Mouse (Mus musculus) E14TG2a.4 (cell line): ENCODE data around the gene Utrn.

Source experiments
- H3K27me3 ChIP-seq: 2 replicates; pipeline ENCODE4 v1.6.1; 2014; ENCODE audit warnings: low read length, control low read depth; ENCODE audit not compliant: insufficient read depth
- H3K36me3 ChIP-seq: 2 replicates; pipeline ENCODE4 v1.6.1; 2014; ENCODE audit warnings: low read length, control low read depth; ENCODE audit not compliant: insufficient read depth
- H3K4me1 ChIP-seq: replicated peaks from 2 replicates; pipeline ENCODE4 v1.6.1; 2014; ENCODE audit warnings: low read depth, low read length, control low read depth
- H3K4me3 ChIP-seq: replicated peaks from 2 replicates; pipeline ENCODE4 v1.5.1; 2014; ENCODE audit warnings: mild to moderate bottlenecking, low read length
- H3K9me3 ChIP-seq: 2 replicates; pipeline ENCODE4 v1.6.1; 2014; ENCODE audit warnings: low read length, control low read depth
- CTCF ChIP-seq: conservative IDR thresholded peaks from 2 replicates; pipeline ENCODE4 v1.5.1; 2014; ENCODE audit warnings: low read length
- NANOG ChIP-seq: IDR thresholded peaks from 2 replicates; pipeline ENCODE4 v1.6.1; 2014; ENCODE audit warnings: borderline replicate concordance, low read length, mixed read lengths
- POU5F1 ChIP-seq: IDR thresholded peaks from 2 replicates; pipeline ENCODE4 v1.6.1; 2014; ENCODE audit warnings: low read length, borderline replicate concordance

Utrn gene

DNA sequence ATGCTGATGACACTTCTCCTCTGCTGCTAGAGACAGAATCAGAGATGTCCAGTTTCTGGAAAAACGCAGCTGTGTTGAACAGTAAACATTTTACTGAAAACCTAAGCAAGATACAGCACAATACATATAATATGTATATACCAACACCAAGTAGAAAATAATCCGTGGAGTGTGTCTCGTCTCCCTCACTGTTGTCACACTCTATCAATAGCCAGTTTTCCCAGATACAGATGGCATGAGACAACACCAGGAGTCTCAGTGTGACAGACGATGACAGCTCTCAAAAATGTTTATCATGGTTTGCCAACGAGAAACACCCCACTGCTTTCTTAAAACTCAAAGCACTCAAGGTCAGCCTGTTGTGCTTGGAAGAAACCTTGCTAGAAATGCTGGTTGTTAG, 515.1 kb downstream of the Utrn start:
- TF ChIP-seq NANOG (no peak), CTCF (no peak), POU5F1 (no peak)
- Histone ChIP-seq H3K4me1 (no peaks in the 10 kb centered on the region), H3K4me3 (no peak overlapping the region), H3K27me3 (no peaks in the 10 kb centered on the region), H3K36me3 (no peaks in the 10 kb centered on the region), H3K9me3 (peaks cover 26% of the 10 kb centered on the region)

DNA sequence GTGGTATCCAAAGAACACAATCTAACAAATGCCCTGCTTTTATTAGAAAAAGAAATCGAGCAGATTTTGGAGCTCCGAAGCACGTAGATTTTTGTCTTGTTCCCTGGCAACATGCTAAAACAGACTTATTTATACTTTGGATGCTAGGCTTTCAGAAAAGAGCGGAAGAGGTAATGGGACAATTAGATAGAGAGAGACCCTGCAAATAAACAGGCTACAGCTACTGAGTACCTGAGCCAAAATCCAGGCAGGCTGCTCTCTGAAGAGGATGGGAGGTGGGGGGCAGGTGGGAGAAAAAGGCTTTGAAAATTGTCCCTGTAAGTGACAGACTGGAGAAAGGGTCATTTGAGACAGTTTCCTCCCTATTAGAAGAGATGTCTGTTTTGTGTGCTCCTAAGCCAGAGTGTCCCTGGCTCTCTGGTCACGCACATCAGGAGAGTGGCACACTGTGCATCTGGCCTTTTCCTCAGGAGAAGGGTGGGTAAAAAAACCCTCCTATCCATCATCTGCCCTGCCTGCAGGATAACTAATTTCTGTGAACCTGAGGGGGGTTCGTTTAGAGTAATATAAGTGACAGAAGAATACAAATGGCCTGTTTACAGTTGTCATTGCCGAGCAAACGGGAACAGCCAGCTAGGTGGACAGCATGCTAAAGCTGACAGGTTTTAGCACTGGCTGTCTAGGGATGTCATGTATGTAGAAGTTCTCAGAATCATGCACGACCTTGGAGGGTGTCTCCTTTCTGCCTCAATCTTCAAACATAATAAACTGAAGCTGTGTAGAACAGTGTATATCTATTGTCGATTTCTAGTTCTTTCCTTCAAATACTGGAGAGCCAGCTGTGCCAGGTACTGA, 529.2 kb downstream of the Utrn start:
- Histone ChIP-seq H3K36me3 (no peaks in the 10 kb centered on the region), H3K9me3 (no peaks in the 10 kb centered on the region), H3K4me1 (no peaks in the 10 kb centered on the region), H3K27me3 (no peaks in the 10 kb centered on the region), H3K4me3 (no peak overlapping the region)
- no peak for TF ChIP-seq NANOG
- no peak for TF ChIP-seq CTCF
- no peak for TF ChIP-seq POU5F1

DNA sequence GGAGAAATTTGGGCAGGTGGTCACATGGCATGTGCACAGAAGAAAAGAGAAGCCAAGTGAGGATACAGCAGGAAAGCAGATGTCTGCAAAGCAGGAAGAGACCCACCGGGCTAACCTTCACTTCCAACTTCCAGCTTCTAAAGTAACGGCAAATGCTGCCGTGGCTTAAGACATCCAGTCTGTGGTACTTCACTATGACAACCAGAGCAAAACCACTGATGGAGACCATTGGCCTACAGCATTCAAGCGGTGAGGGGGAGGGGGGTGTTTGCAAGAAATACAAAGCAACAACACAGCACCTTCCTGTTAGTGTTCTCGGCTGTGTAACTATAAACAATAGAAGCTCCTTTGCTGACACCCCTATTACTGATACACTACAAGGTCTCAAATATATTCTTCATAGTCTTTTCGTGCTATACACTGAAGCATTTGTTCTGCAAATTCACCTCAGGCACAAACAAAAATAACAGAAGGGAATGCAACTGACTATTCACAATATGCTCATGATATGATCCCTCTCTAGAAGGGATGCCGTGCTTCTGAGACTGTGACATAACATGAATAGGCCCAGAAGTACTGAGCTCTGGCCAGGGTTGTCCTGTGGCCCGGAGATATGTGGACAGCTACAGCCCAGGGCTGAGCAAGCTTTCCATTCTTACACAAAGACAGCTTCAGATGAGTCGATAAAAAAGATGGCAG, 530.0 kb downstream of the Utrn start:
- Histone ChIP-seq H3K27me3 (no peaks in the 10 kb centered on the region), H3K36me3 (no peaks in the 10 kb centered on the region), H3K4me3 (no peak overlapping the region), H3K4me1 (no peaks in the 10 kb centered on the region), H3K9me3 (no peaks in the 10 kb centered on the region)
- TF ChIP-seq CTCF (no peak), NANOG (no peak), POU5F1 (no peak)
